Mouse (Mus musculus) testis, adult 2 months (tissue): ENCODE results near the gene Robo4.

Source experiments
- CTCF ChIP-seq: fragments of 200-500 bp; IDR thresholded peaks from 2 replicates; pipeline ENCODE4 v1.5.1; 2012; ENCODE audit warnings: low read depth, mild to moderate bottlenecking, inconsistent platforms, low read length, moderate library complexity; ENCODE audit not compliant: control insufficient read depth, insufficient read depth, insufficient replicate concordance
- POLR2A ChIP-seq: fragments of 200-500 bp; IDR thresholded peaks from 2 replicates; pipeline ENCODE4 v1.6.1; 2012; ENCODE audit warnings: low read depth, mild to moderate bottlenecking, inconsistent platforms, low read length, moderate library complexity; ENCODE audit not compliant: control insufficient read depth

- no peak for TF ChIP-seq POLR2A
- no peak for TF ChIP-seq CTCF
These were observed 8.1 kb upstream of the Robo4 start for GRCm38 (mm10) chr9:37393482-37394131.
